Mouse (Mus musculus) heart, adult 9 months (tissue): ENCODE results near the gene Cpne8.
"Not testable (repeated sequence)": the region's sequence is repeated elsewhere in the genome, so short reads cannot be mapped to it uniquely, and the experiment has no call there.

Source experiments
- DNase-seq, 2 experiments: peaks; one replicate each; pipeline ENCODE4 v3.0.0; 2022; ENCODE audit warnings: low spot score in 2 of 2

The Cpne8 gene

DNA sequence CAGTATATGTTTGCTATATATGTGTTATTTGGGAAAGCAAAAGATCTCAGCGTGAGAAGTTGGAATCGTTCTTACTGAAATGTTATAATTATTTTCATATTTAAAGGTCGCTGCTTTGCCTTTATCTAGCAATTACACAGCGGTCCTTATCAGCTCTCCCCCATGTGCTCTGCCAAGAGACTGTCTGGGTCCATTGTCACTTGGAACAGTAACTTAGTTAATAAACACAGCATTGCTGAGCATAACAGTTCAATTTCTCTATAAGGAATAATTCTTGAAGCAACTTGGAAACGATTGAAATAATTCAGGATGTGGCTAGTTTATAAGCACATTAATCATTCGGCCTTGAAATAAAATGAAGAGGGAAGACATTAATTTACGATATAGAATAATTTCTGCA lies 189.0 kb downstream of the Cpne8 start:
- DNase-seq: no peak

DNA sequence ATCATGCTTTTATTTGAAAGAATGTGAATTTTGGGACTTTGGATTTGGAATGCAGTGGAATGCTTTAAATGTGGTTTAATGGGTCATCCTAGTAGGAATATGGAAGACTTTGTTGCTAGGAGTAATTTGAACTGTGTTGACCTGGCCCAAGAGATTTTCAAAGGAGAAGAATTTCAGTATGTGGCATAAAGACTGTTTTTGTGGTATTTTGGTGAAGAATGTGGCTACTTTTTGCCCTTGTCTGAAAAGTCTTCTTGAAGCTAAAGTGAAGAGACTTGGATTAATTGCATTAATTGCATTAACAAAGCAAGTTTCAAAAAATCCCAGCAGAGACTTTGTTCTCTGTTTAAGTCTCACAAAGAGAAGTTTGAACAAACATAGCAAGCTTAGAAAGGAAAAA lies 208.7 kb downstream of the Cpne8 start:
- not testable (repeated sequence) for DNase-seq

DNA sequence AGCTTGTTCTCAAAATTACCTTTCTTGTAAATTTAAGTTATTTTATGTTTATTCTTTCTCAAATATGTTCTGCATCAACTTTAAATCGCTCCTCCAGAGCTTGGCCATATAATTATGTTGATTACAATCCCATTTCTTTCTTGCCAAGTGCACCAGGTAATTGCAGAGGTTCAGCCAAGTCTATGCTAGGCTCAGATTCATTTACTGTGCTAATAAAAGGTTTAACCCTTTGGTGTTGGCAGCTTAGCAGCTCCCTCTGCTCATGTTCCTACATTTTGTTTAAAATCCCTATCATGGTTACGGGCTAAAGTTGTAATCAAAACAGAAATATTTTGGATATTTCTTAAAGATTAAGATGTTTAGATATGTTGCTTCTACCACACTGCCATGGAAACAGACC lies 216.0 kb downstream of the Cpne8 start:
- no peak for DNase-seq

DNA sequence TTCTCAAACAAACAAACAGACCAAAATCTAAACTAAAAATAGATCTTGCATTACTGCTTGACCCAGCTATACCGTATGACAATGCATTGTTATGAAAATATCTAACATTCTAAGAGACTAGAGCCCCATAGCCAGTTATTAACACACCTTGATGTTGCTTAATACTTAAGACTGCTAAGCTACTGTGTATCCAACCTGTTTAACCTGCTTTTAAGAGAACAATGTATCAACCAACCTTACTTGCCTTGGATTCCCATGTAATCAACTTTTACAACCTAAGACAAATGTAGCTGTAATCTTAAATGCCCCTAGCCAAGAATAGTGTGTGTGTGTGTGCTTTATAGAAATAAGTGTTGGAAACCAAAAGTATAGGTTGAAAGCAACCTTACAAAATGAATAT lies 233.2 kb downstream of the Cpne8 start:
- no peak for DNase-seq
